Mouse (Mus musculus) small intestine, adult 2 months (tissue): ENCODE measurements around the gene Pin1. TPM values are rescaled to one million over a fixed set of nuclear protein-coding genes. Genes with fewer than 3 reads are reported as not detected.

Source experiments
- H3K27ac ChIP-seq: fragments of 200-500 bp; 2 replicates; pipeline ENCODE4 v1.5.1; 2012; ENCODE audit warnings: low read depth, low read length, control low read depth, inconsistent platforms; ENCODE audit not compliant: insufficient read depth
- H3K27me3 ChIP-seq: fragments of 200-500 bp; 2 replicates; pipeline ENCODE4 v1.6.1; 2012; ENCODE audit warnings: mild to moderate bottlenecking, moderate library complexity, low read length, inconsistent platforms; ENCODE audit not compliant: control insufficient read depth, insufficient read depth
- H3K36me3 ChIP-seq: fragments of 200-500 bp; 2 replicates; pipeline ENCODE4 v1.6.1; 2012; ENCODE audit warnings: mild to moderate bottlenecking, low read length, control low read depth, inconsistent platforms; ENCODE audit not compliant: control insufficient read depth, insufficient read depth
- H3K4me1 ChIP-seq: fragments of 200-500 bp; 2 replicates; pipeline ENCODE4 v1.6.1; 2012; ENCODE audit warnings: low read length, inconsistent platforms, mixed read lengths; ENCODE audit not compliant: control insufficient read depth, insufficient read depth, insufficient read length
- H3K4me3 ChIP-seq: fragments of 200-500 bp; 2 replicates; pipeline ENCODE4 v1.5.1; 2012; ENCODE audit warnings: low read depth, mild to moderate bottlenecking, control low read depth, inconsistent platforms, low read length, moderate library complexity
- CTCF ChIP-seq: fragments of 200-500 bp; IDR thresholded peaks from 2 replicates; pipeline ENCODE4 v1.5.1; 2012; ENCODE audit warnings: low read depth, mild to moderate bottlenecking, control low read depth, inconsistent platforms, low read length, moderate library complexity, mixed read lengths; ENCODE audit not compliant: insufficient replicate concordance, insufficient read length; ENCODE audit errors: extremely low read depth
- POLR2A ChIP-seq: fragments of 200-500 bp; IDR thresholded peaks from 2 replicates; pipeline ENCODE4 v1.6.1; 2012; ENCODE audit warnings: low read depth, mild to moderate bottlenecking, control low read depth, inconsistent platforms, low read length, moderate library complexity
- WGBS: fragments of 180-500 bp; shearing (Covaris S2); methylation state at CpG from one replicate; pipeline ENCODE4 v1.1.7; 2018; 5-methylcytosine and 5-hydroxymethylcytosine counted together
- polyA plus RNA-seq: library from polyadenylated mRNA; depleted of rRNA; stranded (reverse); fragments of >200 nt; gene quantifications from 2 replicates; pipeline ENCODE4 v1.2.3, GENCODE M21; 2012

Pin1 gene
- polyA plus RNA-seq, 1 experiment, result 13.0 TPM

GRCm38 (mm10) chr9:20642101-20642895 is 9.6 kb upstream of the Pin1 start, which contains the start of gene Ubl5:
Gene Ubl5, plus strand, starts transcription at chr9:20642878.
- no peaks in the 10 kb centered on the region for H3K27me3 ChIP-seq
- H3K27ac ChIP-seq, result peak within 1 kb of the TSS; percentile 73
- H3K36me3 ChIP-seq, result peaks cover 19% of the 10 kb centered on the region
- TF ChIP-seq POLR2A, result no peak; the same call in 1 of the 2 replicates
- no peak for TF ChIP-seq CTCF
- WGBS, result 1% methylated on average over 51 of the region's 51 CpGs
- peaks cover 2% of the 10 kb centered on the region; the same call in 1 of the 2 replicates for H3K4me1 ChIP-seq
- peak within 1 kb of the TSS; percentile 88 for H3K4me3 ChIP-seq

- Histone ChIP-seq H3K27me3 (no peaks in the 10 kb centered on the region), H3K36me3 (peaks cover 15% of the 10 kb centered on the region), H3K27ac (peak overlapping the region; percentile 73), H3K4me3 (peak overlapping the region; percentile 88), H3K4me1 (peaks cover 2% of the 10 kb centered on the region; the same call in 1 of the 2 replicates)
- WGBS, result under 1% methylated on average over 30 of the region's 30 CpGs
- TF ChIP-seq CTCF (no peak; the same call in 1 of the 2 replicates), POLR2A (0 out of 2 replicates have a peak, but pooled peaks have one; percentile 17)
Measured at GRCm38 (mm10) chr9:20642896-20643466, 8.9 kb upstream of the Pin1 start.

- peaks cover 2% of the 10 kb centered on the region; the same call in 1 of the 2 replicates for H3K4me1 ChIP-seq
- under 1% methylated on average over 13 of the region's 13 CpGs for WGBS
- no peaks in the 10 kb centered on the region for H3K27me3 ChIP-seq
- peak overlapping the region; percentile 73 for H3K27ac ChIP-seq
- H3K4me3 ChIP-seq, result peak overlapping the region; percentile 88
- TF ChIP-seq POLR2A, result no peak
- no peak for TF ChIP-seq CTCF
- H3K36me3 ChIP-seq, result peaks cover 8% of the 10 kb centered on the region
Measured at GRCm38 (mm10) chr9:20643781-20644180, 8.1 kb upstream of the Pin1 start.

GRCm38 (mm10) chr9:20644360-20645081 is 7.4 kb upstream of the Pin1 start, which contains the start of gene Fbxl12:
Gene Fbxl12, minus strand, starts transcription at chr9:20644767.
- TF ChIP-seq CTCF, result no peak
- peak; percentile 66; the same call in 1 of the 2 replicates for TF ChIP-seq POLR2A
- Histone ChIP-seq H3K27me3 (no peaks in the 10 kb centered on the region), H3K27ac (peak within 1 kb of the TSS; percentile 73), H3K4me1 (peaks cover 2% of the 10 kb centered on the region; the same call in 1 of the 2 replicates), H3K36me3 (peaks cover 2% of the 10 kb centered on the region; the same call in 1 of the 2 replicates), H3K4me3 (peak within 1 kb of the TSS; percentile 88)
- under 1% methylated on average over 43 of the region's 43 CpGs for WGBS

GRCm38 (mm10) chr9:20645121-20645520 is 6.8 kb upstream of the Pin1 start:
- no peaks in the 10 kb centered on the region; the same call in 1 of the 2 replicates for H3K36me3 ChIP-seq
- peak overlapping the region; percentile 73 for H3K27ac ChIP-seq
- TF ChIP-seq CTCF, result no peak
- peak; percentile 37; the same call in 1 of the 2 replicates for TF ChIP-seq POLR2A
- H3K4me1 ChIP-seq, result peaks cover 2% of the 10 kb centered on the region; the same call in 1 of the 2 replicates
- H3K4me3 ChIP-seq, result peak overlapping the region; percentile 88
- H3K27me3 ChIP-seq, result no peaks in the 10 kb centered on the region
- WGBS, result 2% methylated on average over 17 of the region's 17 CpGs

GRCm38 (mm10) chr9:20652260-20652658 is 364 bp downstream of the Pin1 start:
- TF ChIP-seq POLR2A (no peak), CTCF (no peak)
- peak overlapping the region; percentile 81 for H3K4me3 ChIP-seq
- no peak overlapping the region for H3K27ac ChIP-seq
- H3K27me3 ChIP-seq, result no peaks in the 10 kb centered on the region
- H3K4me1 ChIP-seq, result peaks cover 3% of the 10 kb centered on the region; the same call in 1 of the 2 replicates
- H3K36me3 ChIP-seq, result peaks cover 8% of the 10 kb centered on the region; the same call in 1 of the 2 replicates
- WGBS, result 1% methylated on average over 25 of the region's 25 CpGs
